Mouse (Mus musculus) telencephalon, adult 2 months (tissue): Measurements from ENCODE around the gene Il13.
A peak's percentile ranks its signal among the peaks of the same experiment; 100 is the strongest.

Experiments
- DNase-seq: peaks from one replicate; pipeline ENCODE4 v3.0.0-alpha.2; 2011; ENCODE audit warnings: low read depth, low spot score

Gene Il13

DNA sequence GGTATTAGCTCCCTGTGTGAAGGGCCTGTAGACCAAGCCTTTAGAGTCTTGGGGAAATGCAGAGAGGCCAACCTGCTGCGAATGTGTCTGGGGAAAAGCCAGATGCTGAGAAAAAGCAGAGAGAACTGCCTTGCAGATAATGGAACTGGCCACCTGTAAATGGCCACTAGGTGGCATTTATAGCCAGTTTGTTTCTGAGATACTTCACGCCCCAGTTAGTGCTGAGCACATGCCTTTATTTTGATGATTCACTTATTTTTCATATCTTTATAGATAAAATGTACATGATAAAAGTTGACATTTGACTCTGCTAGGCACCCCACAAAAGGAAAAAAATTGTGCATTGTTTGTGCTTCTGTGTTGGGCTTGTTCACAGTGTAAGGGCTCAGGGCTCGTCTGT lies 49.7 kb downstream of the Il13 start:
- DNase-seq = peak; percentile 31

DNA sequence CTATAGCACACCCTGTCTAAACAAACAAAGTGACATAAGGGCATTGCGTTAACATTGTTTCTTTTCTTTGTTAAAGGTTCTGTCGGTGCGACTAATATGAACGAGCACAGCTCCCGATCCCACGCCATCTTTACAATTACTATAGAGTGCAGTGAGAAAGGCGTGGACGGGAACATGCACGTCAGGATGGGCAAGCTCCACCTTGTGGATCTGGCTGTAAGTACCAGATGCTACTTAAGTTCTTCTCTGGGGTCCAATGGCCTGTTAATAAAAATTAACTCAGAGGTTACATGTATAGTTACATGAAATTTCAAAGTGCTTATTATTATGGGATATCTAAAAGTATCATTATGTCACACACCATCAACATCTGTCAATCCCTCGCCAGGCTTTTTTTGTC lies 51.4 kb downstream of the Il13 start:
- no peak for DNase-seq
